In the genomic region with DNA sequence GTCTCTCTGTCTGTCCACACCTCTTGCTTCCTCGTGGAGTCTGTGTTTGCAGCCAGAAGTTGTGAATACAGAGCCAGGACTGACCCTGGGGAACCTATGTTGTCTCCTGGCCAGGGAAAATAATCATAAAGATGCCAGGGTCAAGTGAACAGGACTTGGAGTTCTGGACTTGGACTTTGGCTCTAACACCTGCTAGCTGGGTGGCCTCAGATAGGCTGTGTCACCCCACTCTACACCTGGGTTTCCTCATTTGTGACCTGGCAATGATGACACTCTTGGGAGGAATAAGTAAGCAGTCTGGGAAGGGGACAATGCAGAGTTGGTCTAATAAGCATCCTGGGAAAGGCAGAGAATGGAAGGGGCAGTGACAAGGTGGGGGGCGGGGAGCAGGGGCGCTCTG, we compare ENCODE assay signal across 18 mouse cellular contexts. TPM values are rescaled to one million over a fixed set of nuclear protein-coding genes. Genes with fewer than 3 reads are reported as not detected.
DNase-seq lines count a peak whose midpoint lies in the region; ATAC-seq and TF ChIP-seq lines count a peak whose summit lies in the region.
"Had no signal": no experiment of that assay in that cellular context is flagged by ENCODE, and none has a peak within 500 bp of the region (broad histone marks: within the 10 kb centered on the region; RNA-seq: fewer than 3 reads in every experiment).

No protein-coding gene starts in this region.

- H3K4me3 ChIP-seq in stomach, embryonic 16.5 days (replicated peaks; ENCODE audit: low read length), result no peak overlapping the region
- H3K4me3 ChIP-seq in stomach, postnatal 0 days (ENCODE audit: low read depth, low read length), result no peak overlapping the region
- H3K4me3 ChIP-seq in intestine, postnatal 0 days (ENCODE audit: low read depth, low read length), result no peak overlapping the region
- H3K4me3 ChIP-seq in hindbrain, embryonic 14.5 days (replicated peaks; ENCODE audit: low read length), result no peak overlapping the region
- H3K4me3 ChIP-seq: embryonic facial prominence, embryonic 10.5 days; embryonic facial prominence, embryonic 12.5 days; forebrain, embryonic 13.5 days; forebrain, embryonic 15.5 days had no signal

- no peaks in the 10 kb centered on the region for H3K9me3 ChIP-seq in stomach, embryonic 16.5 days (replicated peaks; ENCODE audit: control insufficient read depth, low read length)
- no peaks in the 10 kb centered on the region for H3K9me3 ChIP-seq in stomach, postnatal 0 days (ENCODE audit: control insufficient read depth, low read length)
- no peaks in the 10 kb centered on the region for H3K9me3 ChIP-seq in intestine, postnatal 0 days (ENCODE audit: control insufficient read depth)
- H3K9me3 ChIP-seq in hindbrain, embryonic 14.5 days (ENCODE audit: control insufficient read depth, low read length), result no peaks in the 10 kb centered on the region
- H3K9me3 ChIP-seq: embryonic facial prominence, embryonic 10.5 days; embryonic facial prominence, embryonic 12.5 days; forebrain, embryonic 13.5 days; forebrain, embryonic 15.5 days; G1E had no signal

- no peaks in the 10 kb centered on the region for H3K4me1 ChIP-seq in stomach, embryonic 16.5 days (ENCODE audit: control insufficient read depth, insufficient read depth, low read length)
- H3K4me1 ChIP-seq in stomach, postnatal 0 days (replicated peaks; ENCODE audit: control insufficient read depth, insufficient read depth), result no peaks in the 10 kb centered on the region
- no peaks in the 10 kb centered on the region; the same call in 1 of the 2 replicates for H3K4me1 ChIP-seq in intestine, postnatal 0 days (replicated peaks; ENCODE audit: control insufficient read depth, insufficient read depth, low read length)
- no peaks in the 10 kb centered on the region for H3K4me1 ChIP-seq in hindbrain, embryonic 14.5 days (replicated peaks; ENCODE audit: control insufficient read depth, insufficient read depth, low read length)
- H3K4me1 ChIP-seq: embryonic facial prominence, embryonic 10.5 days; embryonic facial prominence, embryonic 12.5 days; forebrain, embryonic 13.5 days; forebrain, embryonic 15.5 days had no signal

- no peak for TF ChIP-seq EP300 in stomach, postnatal 0 days (optimal IDR thresholded peaks at IDR 0.05)

- WGBS in stomach, embryonic 16.5 days, result 83% methylated on average over 3 of the region's 3 CpGs
- 71% methylated on average over 3 of the region's 3 CpGs for WGBS in stomach, postnatal 0 days
- 64% methylated on average over 3 of the region's 3 CpGs for WGBS in intestine, postnatal 0 days
- WGBS in hindbrain, embryonic 14.5 days, result 80% methylated on average over 3 of the region's 3 CpGs

- ATAC-seq in stomach, embryonic 16.5 days (ENCODE audit: insufficient read depth, low FRiP score), result 0 out of 2 replicates have a peak, but pooled peaks have one; percentile 33
- ATAC-seq in stomach, postnatal 0 days (ENCODE audit: low FRiP score, low TSS enrichment), result no peak
- ATAC-seq in intestine, postnatal 0 days, result peak; percentile 92
- ATAC-seq in hindbrain, embryonic 14.5 days (ENCODE audit: low FRiP score), result no peak
- ATAC-seq: activated CD4-positive, CD25-positive, alpha-beta regulatory T cell, adult 4 months; CD4-positive, CD25-positive, alpha-beta regulatory T cell, adult 4 months; forebrain, embryonic 13.5 days; forebrain, embryonic 15.5 days; forebrain, postnatal 0 days; Patski had no signal

- no peak overlapping the region for H3K27ac ChIP-seq in stomach, embryonic 16.5 days (ENCODE audit: low read length)
- no peak overlapping the region for H3K27ac ChIP-seq in stomach, postnatal 0 days (replicated peaks)
- H3K27ac ChIP-seq in intestine, postnatal 0 days (ENCODE audit: low read depth, low read length), result no peak overlapping the region; the same call in 1 of the 2 replicates
- no peak overlapping the region for H3K27ac ChIP-seq in hindbrain, embryonic 14.5 days
- H3K27ac ChIP-seq: embryonic facial prominence, embryonic 10.5 days; embryonic facial prominence, embryonic 12.5 days; forebrain, embryonic 13.5 days; forebrain, embryonic 15.5 days had no signal

- peak; percentile 36 for DNase-seq in adrenal gland, postnatal 10 days
- no peak for DNase-seq in adrenal gland, postnatal 14 days
- no peak for DNase-seq in stomach, postnatal 0 days (ENCODE audit: low spot score)
- DNase-seq in hindbrain, embryonic 14.5 days (ENCODE audit: low spot score), result no peak
- DNase-seq: adrenal gland, adult 8-10 months; adrenal gland, postnatal 36 days; B cell, adult 2 months; forebrain, postnatal 0 days had no signal

- TF ChIP-seq CTCF in stomach, postnatal 0 days (IDR thresholded peaks at IDR 0.05; ENCODE audit: low read depth), result no peak
- no peak for TF ChIP-seq CTCF in intestine, postnatal 0 days (IDR thresholded peaks at IDR 0.05; ENCODE audit: low read depth)

- no peaks in the 10 kb centered on the region for H3K27me3 ChIP-seq in stomach, embryonic 16.5 days (ENCODE audit: control insufficient read depth, insufficient read depth, low read length)
- H3K27me3 ChIP-seq in stomach, postnatal 0 days (ENCODE audit: control insufficient read depth, insufficient read depth, low read length), result no peaks in the 10 kb centered on the region
- no peaks in the 10 kb centered on the region for H3K27me3 ChIP-seq in intestine, postnatal 0 days (replicated peaks; ENCODE audit: control insufficient read depth, insufficient read depth, low read length)
- H3K27me3 ChIP-seq in hindbrain, embryonic 14.5 days (ENCODE audit: control insufficient read depth, insufficient read depth, low read length), result no peaks in the 10 kb centered on the region
- H3K27me3 ChIP-seq: embryonic facial prominence, embryonic 12.5 days; forebrain, embryonic 13.5 days; forebrain, embryonic 15.5 days; Patski had no signal

- H3K36me3 ChIP-seq in stomach, embryonic 16.5 days (ENCODE audit: control insufficient read depth, insufficient read depth, low read length), result no peaks in the 10 kb centered on the region
- no peaks in the 10 kb centered on the region for H3K36me3 ChIP-seq in stomach, postnatal 0 days (ENCODE audit: control insufficient read depth, insufficient read depth, low read length)
- H3K36me3 ChIP-seq in intestine, postnatal 0 days (ENCODE audit: control insufficient read depth, insufficient read depth), result no peaks in the 10 kb centered on the region
- H3K36me3 ChIP-seq in hindbrain, embryonic 14.5 days (replicated peaks; ENCODE audit: control insufficient read depth, insufficient read depth), result no peaks in the 10 kb centered on the region
- H3K36me3 ChIP-seq: embryonic facial prominence, embryonic 10.5 days; embryonic facial prominence, embryonic 12.5 days; forebrain, embryonic 15.5 days; G1E had no signal

- H3K4me2 ChIP-seq in stomach, embryonic 16.5 days (ENCODE audit: low read depth, low read length), result no peak overlapping the region
- no peak overlapping the region for H3K4me2 ChIP-seq in stomach, postnatal 0 days (replicated peaks; ENCODE audit: low read depth)
- H3K4me2 ChIP-seq in intestine, postnatal 0 days (replicated peaks; ENCODE audit: low read depth), result no peak overlapping the region
- no peak overlapping the region for H3K4me2 ChIP-seq in hindbrain, embryonic 14.5 days (replicated peaks)
- H3K4me2 ChIP-seq: embryonic facial prominence, embryonic 12.5 days; forebrain, embryonic 13.5 days; forebrain, embryonic 15.5 days had no signal

- no peak overlapping the region for H3K9ac ChIP-seq in stomach, embryonic 16.5 days (ENCODE audit: low read length)
- no peak overlapping the region for H3K9ac ChIP-seq in stomach, postnatal 0 days (ENCODE audit: low read length)
- no peak overlapping the region for H3K9ac ChIP-seq in intestine, postnatal 0 days (ENCODE audit: low read depth, low read length)
- H3K9ac ChIP-seq in hindbrain, embryonic 14.5 days, result no peak overlapping the region
- H3K9ac ChIP-seq: embryonic facial prominence, embryonic 12.5 days; forebrain, embryonic 13.5 days; forebrain, embryonic 15.5 days; forebrain, postnatal 0 days had no signal

RNA-seq across cellular contexts. Expression of a gene that starts 10.9 kb away (rescaled TPM):
- total RNA-seq in adrenal gland, postnatal 10 days (2021), result 1 to 10 TPM; 2.5 to 5.5 TPM
- total RNA-seq in adrenal gland, postnatal 14 days (2021), result 2.6 and 5.8 TPM in 2 replicates
- polyA plus RNA-seq in stomach, embryonic 16.5 days (2015; fragmentation: Nextera tagmentation; extraction: Ambion mirVana), result 0.71 and 0.99 TPM in 2 replicates
- 0.15 and 0.27 TPM in 2 replicates for polyA plus RNA-seq in stomach, postnatal 0 days (2015; fragmentation: Nextera tagmentation; extraction: Ambion mirVana)
- polyA plus RNA-seq in intestine, postnatal 0 days (2015; fragmentation: Nextera tagmentation; extraction: Ambion mirVana), result 0.46 and 0.50 TPM in 2 replicates
- polyA plus RNA-seq in hindbrain, embryonic 14.5 days (2014; fragmentation: Nextera tagmentation; extraction: Ambion mirVana), result 1.0 and 1.4 TPM in 2 replicates
- polyA plus RNA-seq: G1E had no signal

RNA-seq across cellular contexts. Expression of a gene that starts 38.0 kb away (rescaled TPM):
- total RNA-seq in adrenal gland, postnatal 10 days (2021), result 10 to 100 TPM; 19.8 to 21.3 TPM
- 22.2 and 27.8 TPM in 2 replicates for total RNA-seq in adrenal gland, postnatal 14 days (2021)
- polyA plus RNA-seq in stomach, embryonic 16.5 days (2015; fragmentation: Nextera tagmentation; extraction: Ambion mirVana), result 17.2 and 17.4 TPM in 2 replicates
- 3.3 TPM in 2 replicates for polyA plus RNA-seq in stomach, postnatal 0 days (2015; fragmentation: Nextera tagmentation; extraction: Ambion mirVana)
- 5.6 and 6.0 TPM in 2 replicates for polyA plus RNA-seq in intestine, postnatal 0 days (2015; fragmentation: Nextera tagmentation; extraction: Ambion mirVana)
- polyA plus RNA-seq in hindbrain, embryonic 14.5 days (2014; fragmentation: Nextera tagmentation; extraction: Ambion mirVana), result 35.3 and 36.9 TPM in 2 replicates

RNA-seq across cellular contexts. Expression of a gene that starts 56.9 kb away (rescaled TPM):
- total RNA-seq in adrenal gland, postnatal 10 days (2021), result 10 to 100 TPM; 15.0 to 21.8 TPM
- total RNA-seq in adrenal gland, postnatal 14 days (2021), result 15.6 and 18.3 TPM in 2 replicates
- polyA plus RNA-seq in stomach, embryonic 16.5 days (2015; fragmentation: Nextera tagmentation; extraction: Ambion mirVana), result 21.1 and 21.5 TPM in 2 replicates
- polyA plus RNA-seq in stomach, postnatal 0 days (2015; fragmentation: Nextera tagmentation; extraction: Ambion mirVana), result 13.6 and 13.8 TPM in 2 replicates
- 9.1 and 9.2 TPM in 2 replicates for polyA plus RNA-seq in intestine, postnatal 0 days (2015; fragmentation: Nextera tagmentation; extraction: Ambion mirVana)
- 37.4 and 40.8 TPM in 2 replicates for polyA plus RNA-seq in hindbrain, embryonic 14.5 days (2014; fragmentation: Nextera tagmentation; extraction: Ambion mirVana)

RNA-seq across cellular contexts. Expression of a gene that starts 57.0 kb away (rescaled TPM):
- total RNA-seq in adrenal gland, postnatal 10 days (2021), result 1 to 10 TPM; 3.8 to 5.1 TPM
- total RNA-seq in adrenal gland, postnatal 14 days (2021), result 3.0 and 3.3 TPM in 2 replicates
- polyA plus RNA-seq in stomach, embryonic 16.5 days (2015; fragmentation: Nextera tagmentation; extraction: Ambion mirVana), result 4.9 and 6.2 TPM in 2 replicates
- polyA plus RNA-seq in stomach, postnatal 0 days (2015; fragmentation: Nextera tagmentation; extraction: Ambion mirVana), result 8.3 and 8.5 TPM in 2 replicates
- 5.5 and 6.4 TPM in 2 replicates for polyA plus RNA-seq in intestine, postnatal 0 days (2015; fragmentation: Nextera tagmentation; extraction: Ambion mirVana)
- polyA plus RNA-seq in hindbrain, embryonic 14.5 days (2014; fragmentation: Nextera tagmentation; extraction: Ambion mirVana), result 11.2 and 11.4 TPM in 2 replicates

Comparison
In these comparisons a context has a peak if more than half of its experiments do, and no peak if none do; other contexts are left out.
1. ATAC-seq: peak in stomach, embryonic 16.5 days (single experiment) and intestine, postnatal 0 days (single experiment); none in stomach, postnatal 0 days (single experiment) and hindbrain, embryonic 14.5 days (single experiment).